Mouse (Mus musculus) E14TG2a.4 (cell line): ENCODE measurements around the gene Lonp2.

ENCODE experiments used
- H3K27me3 ChIP-seq: 2 replicates; pipeline ENCODE4 v1.6.1; 2014; ENCODE audit warnings: low read length, control low read depth; ENCODE audit not compliant: insufficient read depth
- H3K36me3 ChIP-seq: 2 replicates; pipeline ENCODE4 v1.6.1; 2014; ENCODE audit warnings: low read length, control low read depth; ENCODE audit not compliant: insufficient read depth
- H3K4me1 ChIP-seq: replicated peaks from 2 replicates; pipeline ENCODE4 v1.6.1; 2014; ENCODE audit warnings: low read depth, low read length, control low read depth
- H3K4me3 ChIP-seq: replicated peaks from 2 replicates; pipeline ENCODE4 v1.5.1; 2014; ENCODE audit warnings: mild to moderate bottlenecking, low read length
- H3K9me3 ChIP-seq: 2 replicates; pipeline ENCODE4 v1.6.1; 2014; ENCODE audit warnings: low read length, control low read depth
- CTCF ChIP-seq: conservative IDR thresholded peaks from 2 replicates; pipeline ENCODE4 v1.5.1; 2014; ENCODE audit warnings: low read length
- NANOG ChIP-seq: IDR thresholded peaks from 2 replicates; pipeline ENCODE4 v1.6.1; 2014; ENCODE audit warnings: borderline replicate concordance, low read length, mixed read lengths
- POU5F1 ChIP-seq: IDR thresholded peaks from 2 replicates; pipeline ENCODE4 v1.6.1; 2014; ENCODE audit warnings: low read length, borderline replicate concordance

Gene Lonp2

GRCm38 (mm10) chr8:86654578-86654977 lies 30.7 kb downstream of the Lonp2 start:
- Histone ChIP-seq H3K9me3 (no peaks in the 10 kb centered on the region), H3K36me3 (peaks cover 22% of the 10 kb centered on the region), H3K4me3 (no peak overlapping the region), H3K4me1 (no peaks in the 10 kb centered on the region), H3K27me3 (no peaks in the 10 kb centered on the region)
- no peak for TF ChIP-seq POU5F1
- no peak for TF ChIP-seq NANOG
- no peak for TF ChIP-seq CTCF

- no peaks in the 10 kb centered on the region for H3K4me1 ChIP-seq
These were observed 44.9 kb downstream of the Lonp2 start for GRCm38 (mm10) chr8:86668750-86669149.

GRCm38 (mm10) chr8:86669259-86669658 lies 45.4 kb downstream of the Lonp2 start:
- Histone ChIP-seq H3K4me1 (no peaks in the 10 kb centered on the region), H3K36me3 (peaks cover 16% of the 10 kb centered on the region; the same call in 1 of the 2 replicates)
- no peak for TF ChIP-seq NANOG
- TF ChIP-seq CTCF = no peak
- no peak for TF ChIP-seq POU5F1

More at GRCm38 (mm10) chr8:86668750-86669149, 44.9 kb downstream of the Lonp2 start:
- H3K9me3 ChIP-seq = no peaks in the 10 kb centered on the region
- TF ChIP-seq POU5F1 = no peak
- TF ChIP-seq CTCF = no peak
- TF ChIP-seq NANOG = no peak
- no peaks in the 10 kb centered on the region for H3K27me3 ChIP-seq
- H3K4me3 ChIP-seq = no peak overlapping the region
- peaks cover 16% of the 10 kb centered on the region; the same call in 1 of the 2 replicates for H3K36me3 ChIP-seq

GRCm38 (mm10) chr8:86686629-86687028 lies 62.8 kb downstream of the Lonp2 start:
- no peak for TF ChIP-seq NANOG
- Histone ChIP-seq H3K9me3 (no peaks in the 10 kb centered on the region), H3K27me3 (no peaks in the 10 kb centered on the region)

More at GRCm38 (mm10) chr8:86669259-86669658, 45.4 kb downstream of the Lonp2 start:
- Histone ChIP-seq H3K9me3 (no peaks in the 10 kb centered on the region), H3K27me3 (no peaks in the 10 kb centered on the region), H3K4me3 (no peak overlapping the region)

GRCm38 (mm10) chr8:86692107-86692506 lies 68.3 kb downstream of the Lonp2 start:
- no peak overlapping the region for H3K4me3 ChIP-seq
- H3K4me1 ChIP-seq = no peaks in the 10 kb centered on the region
- H3K36me3 ChIP-seq = peaks cover 16% of the 10 kb centered on the region; the same call in 1 of the 2 replicates
- TF ChIP-seq NANOG (no peak), POU5F1 (no peak), CTCF (no peak)
- no peaks in the 10 kb centered on the region for H3K27me3 ChIP-seq
- H3K9me3 ChIP-seq = no peaks in the 10 kb centered on the region

More at GRCm38 (mm10) chr8:86686629-86687028, 62.8 kb downstream of the Lonp2 start:
- peaks cover 12% of the 10 kb centered on the region; the same call in 1 of the 2 replicates for H3K36me3 ChIP-seq
- H3K4me3 ChIP-seq = no peak overlapping the region
- H3K4me1 ChIP-seq = no peaks in the 10 kb centered on the region

GRCm38 (mm10) chr8:86694011-86694410 lies 70.2 kb downstream of the Lonp2 start:
- Histone ChIP-seq H3K9me3 (no peaks in the 10 kb centered on the region), H3K4me1 (0 out of 2 replicates have a peak, but pooled peaks cover under 1% of the 10 kb centered on the region), H3K36me3 (peaks cover 9% of the 10 kb centered on the region; the same call in 1 of the 2 replicates), H3K27me3 (no peaks in the 10 kb centered on the region), H3K4me3 (no peak overlapping the region)
- TF ChIP-seq CTCF (no peak), NANOG (no peak), POU5F1 (no peak)

DNA sequence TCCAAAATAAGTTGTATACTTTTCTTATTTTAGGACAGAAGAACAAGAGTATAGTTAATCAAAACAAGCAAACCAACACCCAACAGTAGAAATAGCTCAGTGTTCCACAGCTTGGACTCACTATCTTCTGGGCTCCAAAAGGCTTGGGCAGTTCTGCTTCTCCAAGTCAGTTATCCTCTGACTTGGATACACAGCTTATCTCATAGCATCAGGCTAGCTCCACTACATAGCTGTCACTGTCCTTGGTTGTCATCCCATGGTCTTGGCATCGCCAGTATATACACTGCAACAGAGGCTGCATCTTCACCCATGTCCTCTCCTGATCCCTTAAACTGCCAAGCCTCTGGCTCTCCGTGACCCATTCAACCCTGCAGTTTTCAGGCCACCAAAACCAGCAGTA lies 71.9 kb downstream of the Lonp2 start:
- Histone ChIP-seq H3K36me3 (peaks cover 6% of the 10 kb centered on the region; the same call in 1 of the 2 replicates), H3K9me3 (no peaks in the 10 kb centered on the region), H3K27me3 (no peaks in the 10 kb centered on the region), H3K4me3 (no peak overlapping the region), H3K4me1 (peaks cover 9% of the 10 kb centered on the region; the same call in 1 of the 2 replicates)
- TF ChIP-seq NANOG (no peak), POU5F1 (no peak), CTCF (no peak)

DNA sequence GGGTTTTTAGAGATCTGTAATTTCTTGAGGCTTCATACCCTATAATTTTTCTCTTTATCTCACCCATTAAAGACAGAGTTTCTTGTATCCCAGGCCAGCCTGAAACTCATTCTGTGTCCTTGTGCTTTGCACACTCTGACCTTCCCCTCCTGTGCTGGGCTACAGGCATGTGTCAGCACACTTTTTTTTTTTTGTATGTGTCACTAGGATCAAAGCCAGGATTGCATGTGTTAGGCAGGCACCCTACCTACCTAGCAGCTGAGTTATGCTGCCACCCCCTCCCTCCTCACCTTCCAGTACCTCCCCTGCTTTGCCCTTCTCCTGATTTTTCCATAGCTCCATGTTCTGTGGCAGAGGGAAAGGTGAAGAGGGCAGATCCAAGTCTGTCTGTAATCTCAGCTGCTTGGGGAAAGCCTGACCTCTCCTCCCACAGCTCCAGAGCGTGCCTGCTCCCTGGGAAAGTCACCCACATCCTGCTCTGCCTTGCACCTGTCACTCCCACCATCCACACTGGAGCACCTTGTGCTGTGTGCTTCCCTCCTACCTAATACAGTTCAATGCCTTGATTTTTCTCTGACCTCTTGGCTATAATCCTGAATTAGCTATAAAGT lies 75.1 kb downstream of the Lonp2 start:
- TF ChIP-seq NANOG = no peak
- no peak for TF ChIP-seq CTCF
- no peak for TF ChIP-seq POU5F1
- no peaks in the 10 kb centered on the region for H3K9me3 ChIP-seq
- peaks cover 9% of the 10 kb centered on the region; the same call in 1 of the 2 replicates for H3K4me1 ChIP-seq
- no peaks in the 10 kb centered on the region for H3K27me3 ChIP-seq
- no peak overlapping the region for H3K4me3 ChIP-seq
- 0 out of 2 replicates have a peak, but pooled peaks cover 3% of the 10 kb centered on the region for H3K36me3 ChIP-seq

DNA sequence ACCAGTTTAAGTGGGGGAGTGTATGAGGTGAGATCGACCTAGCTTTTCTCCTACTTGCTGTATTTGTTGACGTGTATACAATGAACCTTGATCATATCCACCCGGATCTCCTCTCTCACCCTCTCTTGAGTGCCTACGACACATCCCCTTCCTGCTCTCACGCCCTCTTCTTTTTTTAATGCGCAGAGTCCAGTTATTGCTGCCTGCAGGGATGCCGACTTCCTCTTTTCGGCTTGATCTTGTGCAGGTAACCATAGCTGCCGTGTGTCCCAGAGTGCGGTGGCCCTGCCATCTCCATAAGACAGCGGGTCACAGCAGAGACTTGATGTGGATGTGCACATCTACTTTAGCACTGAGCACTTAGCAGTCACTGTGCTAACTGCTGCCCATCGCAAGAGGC lies 75.6 kb downstream of the Lonp2 start:
- peaks cover 9% of the 10 kb centered on the region; the same call in 1 of the 2 replicates for H3K4me1 ChIP-seq
- H3K36me3 ChIP-seq = 0 out of 2 replicates have a peak, but pooled peaks cover 3% of the 10 kb centered on the region
- no peaks in the 10 kb centered on the region for H3K27me3 ChIP-seq
- no peak overlapping the region for H3K4me3 ChIP-seq
- TF ChIP-seq NANOG = no peak
- no peak for TF ChIP-seq CTCF
- TF ChIP-seq POU5F1 = no peak
- no peaks in the 10 kb centered on the region for H3K9me3 ChIP-seq
